Mouse (Mus musculus) kidney, adult 11 months (tissue): ENCODE measurements around the gene Slbp.

Experiments used
- DNase-seq: peaks from one replicate; pipeline ENCODE4 v3.0.0; 2022

Slbp gene

DNA sequence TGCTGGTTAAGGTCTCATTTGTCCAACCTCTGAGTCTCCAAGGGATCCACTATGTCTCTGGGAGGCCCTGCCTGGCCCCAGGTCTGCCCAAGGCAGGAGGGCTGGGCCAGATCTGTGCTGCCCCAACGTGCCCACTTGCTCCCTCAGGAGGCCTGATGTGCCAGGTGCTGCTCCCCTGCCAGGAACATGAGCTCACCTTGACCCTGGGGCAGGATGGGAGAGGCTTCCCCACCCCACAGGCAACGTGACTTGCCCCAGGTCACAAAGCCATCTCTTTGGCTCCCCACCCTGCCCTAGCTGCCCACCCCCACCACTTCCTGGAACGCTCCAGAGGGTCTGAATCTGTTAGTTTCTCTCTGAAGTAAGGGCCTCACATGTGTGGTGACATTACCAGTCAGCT lies 28.7 kb upstream of the Slbp start:
- no peak for DNase-seq

DNA sequence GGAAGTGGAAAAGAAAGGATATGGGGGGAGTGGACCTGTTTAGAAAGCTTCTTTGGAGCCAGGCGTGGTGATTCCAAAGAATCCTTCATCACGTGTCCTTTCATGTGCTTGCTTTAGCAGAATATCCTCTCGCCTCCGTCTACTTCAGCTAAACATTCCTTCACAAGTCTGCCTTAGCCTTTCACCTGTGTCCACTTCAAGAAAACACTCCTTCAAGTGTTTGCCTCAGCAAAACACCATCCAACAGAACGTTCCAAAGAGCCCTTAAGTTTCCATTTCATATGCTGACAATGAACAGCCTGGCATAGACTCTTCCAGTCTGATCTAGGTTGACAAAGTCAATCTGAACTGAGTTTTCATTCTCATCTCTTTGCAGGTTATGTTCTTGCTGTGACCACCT lies 25.9 kb upstream of the Slbp start:
- DNase-seq: no peak

- no peak for DNase-seq
Measured at GRCm38 (mm10) chr5:33675964-33676363, 23.6 kb upstream of the Slbp start.

DNA sequence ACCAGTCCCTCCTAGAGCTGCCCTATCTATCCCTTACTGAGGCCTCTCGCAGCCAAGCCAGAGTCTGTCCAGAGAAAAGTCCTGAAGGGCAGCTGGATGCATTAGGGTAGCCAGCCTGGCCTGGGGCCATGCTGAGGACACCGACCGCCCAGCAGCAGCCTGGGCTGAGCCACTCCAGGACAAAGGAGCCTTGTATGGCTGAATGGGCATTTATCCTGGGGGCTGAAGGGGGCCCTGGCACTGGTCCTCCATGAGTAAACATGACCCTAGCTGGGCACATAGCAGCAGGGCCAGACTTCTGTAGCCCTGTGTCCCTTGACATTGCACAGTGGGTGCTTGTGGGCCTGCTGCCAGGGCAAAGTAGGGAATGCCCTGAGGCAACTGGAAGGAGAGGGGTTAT lies 22.1 kb upstream of the Slbp start:
- DNase-seq: no peak

DNA sequence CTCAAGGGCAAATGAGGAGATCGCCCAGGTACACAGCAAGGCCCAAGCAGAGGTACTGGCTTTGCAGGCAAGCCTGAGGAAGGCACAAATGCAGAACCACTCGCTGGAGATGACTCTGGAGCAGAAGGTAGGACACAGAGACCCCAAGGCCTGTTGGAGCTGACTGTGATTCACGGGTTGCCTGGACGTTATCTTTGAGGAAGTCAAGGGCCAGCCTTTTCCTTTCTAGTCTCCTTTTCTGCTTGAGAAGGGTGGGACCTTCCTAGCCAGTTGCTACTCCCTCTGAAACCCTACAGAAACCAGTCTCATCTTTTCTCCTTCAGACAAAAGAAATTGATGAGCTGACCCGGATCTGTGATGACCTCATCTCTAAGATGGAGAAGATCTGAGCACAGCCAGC lies 19.3 kb upstream of the Slbp start:
- no peak for DNase-seq

DNA sequence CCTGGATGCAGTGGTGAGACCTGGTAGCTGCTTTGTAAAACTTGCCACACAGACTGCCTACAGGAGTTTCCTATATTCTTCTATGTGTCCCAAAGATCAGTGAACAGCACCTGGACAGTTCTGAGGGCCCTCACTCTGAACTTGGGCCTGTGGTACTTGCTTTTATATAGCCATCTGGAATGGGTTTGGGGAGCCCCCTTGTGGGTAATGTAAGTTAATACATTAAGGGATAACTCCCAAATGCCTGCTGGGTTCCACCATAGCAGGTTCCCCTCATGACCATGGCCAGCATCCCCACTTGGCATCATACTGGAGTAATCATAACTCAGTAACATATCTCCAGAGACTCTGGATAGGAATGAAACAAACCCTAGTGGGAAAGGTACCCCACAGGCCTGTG lies 15.8 kb upstream of the Slbp start:
- no peak for DNase-seq

DNA sequence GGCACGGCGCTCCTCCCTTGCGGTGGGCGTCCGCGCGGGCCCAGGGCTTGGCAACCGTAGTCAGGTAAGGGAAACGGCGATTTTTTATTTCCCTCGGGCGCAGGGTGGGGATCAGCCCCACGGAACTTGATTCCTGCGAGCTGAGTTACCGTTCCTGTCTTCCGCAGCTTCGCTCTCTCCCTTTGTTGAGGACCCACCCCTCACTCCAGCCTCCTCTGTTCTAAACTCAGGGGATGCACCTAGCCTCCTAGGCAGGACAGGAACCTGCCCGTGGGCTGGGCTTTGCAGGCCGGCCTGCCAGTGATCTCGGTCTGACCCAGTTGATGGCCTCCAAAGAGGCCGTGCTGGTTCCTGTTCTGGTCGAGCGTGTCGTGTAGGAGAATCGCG lies 6.3 kb upstream of the Slbp start:
- DNase-seq: no peak

GRCm38 (mm10) chr5:33657787-33658663 lies 5.7 kb upstream of the Slbp start, which contains the start of the genes Tacc3 and Tmem129:
TSS of gene Tacc3 (plus strand) at chr5:33658128.
TSS of gene Tmem129 (minus strand) at chr5:33658416.
- DNase-seq: peak; percentile 99

DNA sequence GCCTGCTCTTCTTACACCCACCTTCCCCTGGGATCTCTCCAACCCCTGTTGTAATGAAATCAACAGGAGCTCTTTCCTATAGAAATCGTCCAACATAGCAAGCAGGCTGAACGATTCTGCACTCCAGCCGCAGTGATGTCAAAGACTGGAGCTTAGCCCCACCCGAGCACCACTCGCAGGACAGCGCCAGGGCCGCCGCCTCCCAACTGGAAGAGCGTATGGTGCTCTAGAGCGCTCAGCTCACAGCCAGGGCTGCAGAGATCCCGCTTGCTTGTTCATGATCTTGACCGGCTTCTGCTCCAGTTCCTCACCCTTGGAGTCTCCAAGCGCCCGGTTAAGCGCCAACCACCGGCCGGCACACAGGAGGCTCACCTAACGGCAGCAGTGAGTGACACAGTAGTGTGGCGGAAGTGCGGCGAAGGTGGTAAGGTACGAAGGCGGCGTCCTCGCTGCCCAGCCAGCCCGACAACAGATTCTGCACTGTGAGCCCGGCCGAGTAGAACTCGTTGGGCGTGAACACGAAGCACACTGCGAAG lies 4.9 kb upstream of the Slbp start:
- no peak for DNase-seq

DNA sequence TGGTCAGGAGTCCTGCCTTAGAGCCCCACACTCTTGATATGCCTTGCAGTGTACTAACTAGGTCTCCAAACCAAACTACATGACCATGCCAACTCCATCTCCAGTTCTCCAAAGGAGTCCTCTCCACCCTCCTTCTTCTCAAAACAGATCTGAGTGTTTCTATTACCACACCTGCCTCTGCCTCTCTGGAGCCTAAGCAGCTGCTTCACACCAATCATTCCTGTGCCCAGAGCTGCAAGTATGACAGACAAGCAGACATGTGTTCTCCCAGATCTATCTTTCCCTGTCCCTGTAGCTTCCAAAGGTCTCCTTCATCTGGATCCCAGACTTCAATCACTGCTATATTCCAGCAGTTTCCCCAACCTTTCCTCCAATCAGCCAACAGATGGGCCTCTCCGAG lies 4.4 kb upstream of the Slbp start:
- DNase-seq: no peak

GRCm38 (mm10) chr5:33655251-33655840 lies 3.0 kb upstream of the Slbp start:
- no peak for DNase-seq

DNA sequence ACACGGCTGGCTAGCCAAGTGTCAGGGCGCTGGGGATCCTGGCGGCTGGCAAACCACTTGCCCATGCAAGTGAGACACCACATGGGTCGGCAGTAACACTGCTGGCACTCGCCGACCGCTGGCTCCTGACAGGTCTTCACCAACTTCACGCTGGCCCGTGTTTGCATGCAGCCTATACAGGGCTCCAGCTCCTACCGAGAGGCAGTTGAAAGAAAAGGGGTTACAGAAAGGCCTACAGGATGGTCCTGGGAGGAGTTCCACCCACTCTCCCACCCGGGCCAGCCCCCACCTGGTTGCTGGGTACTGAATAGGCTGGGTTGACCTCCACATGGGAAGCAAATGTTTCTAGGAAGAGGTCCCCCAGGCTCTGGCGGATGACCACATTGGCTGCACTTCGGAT lies 2.0 kb upstream of the Slbp start:
- DNase-seq: no peak

- DNase-seq: no peak
Measured at GRCm38 (mm10) chr5:33652783-33653173, 404 bp upstream of the Slbp start.

- no peak for DNase-seq
Measured at GRCm38 (mm10) chr5:33651541-33651920, 843 bp downstream of the Slbp start.

- no peak for DNase-seq
Measured at GRCm38 (mm10) chr5:33651017-33651416, 1.4 kb downstream of the Slbp start.

DNA sequence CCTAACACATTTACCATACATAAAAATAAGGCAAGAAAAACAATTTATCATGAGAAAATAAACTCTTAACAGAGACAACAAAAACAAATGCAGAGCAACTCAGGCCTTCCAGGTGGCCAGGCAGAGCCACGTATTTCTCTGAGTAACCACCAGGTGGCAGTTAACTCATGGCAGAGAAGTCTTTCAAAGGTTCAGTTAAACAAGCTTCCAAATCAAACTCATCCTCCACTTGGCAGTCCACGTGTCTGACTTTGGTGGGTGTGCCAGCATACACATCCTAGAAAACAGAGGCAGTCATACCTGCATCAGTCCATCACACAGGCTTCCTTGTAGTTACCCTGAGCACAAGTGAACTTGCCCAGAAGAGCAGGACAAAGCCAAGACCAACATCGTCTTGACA lies 11.7 kb downstream of the Slbp start:
- DNase-seq: no peak

DNA sequence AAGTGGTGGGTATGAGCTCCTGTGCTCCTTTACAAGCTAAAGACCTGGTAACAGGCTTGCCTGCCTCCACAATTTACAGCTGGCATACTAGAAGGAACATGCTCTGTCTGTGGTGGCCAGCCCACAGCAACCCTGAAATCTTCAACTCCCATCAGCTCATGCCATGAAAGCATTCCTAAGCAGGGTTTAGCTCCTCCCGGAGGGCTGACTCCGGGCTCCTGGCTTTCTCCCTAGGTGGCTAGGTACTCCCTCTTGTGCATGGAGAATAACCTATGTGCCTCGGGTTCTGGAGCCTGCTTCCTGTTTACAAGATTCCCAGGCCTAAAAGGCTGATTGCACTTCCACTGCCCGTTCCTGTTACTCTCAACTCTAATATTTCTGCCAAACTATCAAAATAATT lies 13.5 kb downstream of the Slbp start:
- DNase-seq: no peak

GRCm38 (mm10) chr5:33637606-33638350 lies 14.6 kb downstream of the Slbp start:
- no peak for DNase-seq

GRCm38 (mm10) chr5:33635361-33635760 lies 17.0 kb downstream of the Slbp start:
- DNase-seq: no peak

DNA sequence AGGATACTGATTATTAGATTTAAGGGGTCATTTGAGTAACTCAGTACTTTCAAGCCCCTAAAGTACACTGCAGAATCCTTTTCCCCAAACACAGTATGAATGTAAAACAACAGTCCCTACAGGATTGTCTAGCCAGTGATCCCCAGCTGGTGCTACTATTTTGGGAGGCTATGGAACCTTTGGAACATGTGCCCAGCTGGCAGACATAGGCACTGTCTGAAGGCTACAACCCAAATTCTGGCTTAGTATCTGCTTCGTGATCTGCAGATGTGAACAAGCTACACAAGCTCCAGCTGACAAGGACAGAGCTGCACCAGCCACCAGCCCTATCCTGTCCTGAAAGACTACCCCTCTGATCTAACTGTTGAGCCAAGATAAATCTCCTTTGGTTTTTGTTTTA lies 19.8 kb downstream of the Slbp start:
- no peak for DNase-seq

- DNase-seq: no peak
Measured at GRCm38 (mm10) chr5:33630615-33631014, 21.8 kb downstream of the Slbp start.

DNA sequence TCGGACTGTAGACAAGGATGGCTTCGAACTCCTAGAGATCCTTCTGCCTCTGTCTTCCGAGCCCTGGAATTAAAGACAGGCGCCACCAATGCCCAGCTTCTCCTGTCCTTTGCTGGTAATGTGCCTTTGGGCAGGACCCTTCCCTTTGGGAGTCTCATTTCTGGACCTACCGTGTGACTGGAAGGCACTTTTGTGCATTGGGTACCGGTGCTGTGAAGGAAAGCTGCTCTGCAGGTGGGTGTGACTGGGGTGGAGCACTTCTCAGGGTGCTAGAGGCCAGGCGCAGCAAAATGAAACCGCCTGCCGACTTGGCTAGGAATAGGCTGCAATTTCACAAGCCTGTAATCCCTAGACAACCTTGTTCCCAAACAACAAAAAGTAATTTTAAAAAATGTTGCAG lies 22.3 kb downstream of the Slbp start:
- DNase-seq: no peak

GRCm38 (mm10) chr5:33629301-33629987 lies 22.9 kb downstream of the Slbp start, which contains the start of the genes Fam53a and Gm9903:
TSS of gene Fam53a (minus strand) at chr5:33629635.
TSS of gene Gm9903 (plus strand) at chr5:33629925.
- DNase-seq: peak; percentile 99
